Mouse (Mus musculus): ENCODE results near the gene Slc16a7.

DNA sequence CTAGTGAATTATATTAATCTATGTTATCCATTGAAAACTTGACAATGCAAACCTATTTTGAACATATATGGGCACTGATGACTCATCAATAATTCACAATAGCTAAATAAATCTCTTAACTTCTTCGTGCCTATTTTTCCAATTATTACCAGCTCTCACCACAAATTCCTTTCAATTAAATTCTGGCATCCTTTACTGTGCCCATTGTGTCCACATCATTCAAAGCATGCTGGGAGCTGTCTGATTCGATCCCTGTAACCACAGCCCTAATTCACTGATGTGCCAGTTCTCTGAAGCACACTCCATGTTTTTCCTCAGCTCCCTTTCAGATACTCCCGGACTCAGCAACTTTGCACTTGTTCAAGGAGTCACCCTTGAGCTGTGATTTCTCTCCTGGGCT lies 41.1 kb downstream of the Slc16a7 start:
- TF ChIP-seq CTCF (IDR thresholded peaks at IDR 0.05; ENCODE audit: control insufficient read depth, insufficient read depth, insufficient read length) (no peak), CEBPB (IDR thresholded peaks at IDR 0.05; ENCODE audit: low read depth) (no peak), MAX (IDR thresholded peaks at IDR 0.05) (no peak), MYOD1 (IDR thresholded peaks at IDR 0.05; ENCODE audit: control insufficient read depth, insufficient read length, low read depth) (no peak)

Data from C2C12 (cell line).